ENCODE assay signal across 10 mouse cellular contexts in genomic region chr1:133891489-133891888, GRCm38 (mm10). TPM values are rescaled to one million over a fixed set of nuclear protein-coding genes. Genes with fewer than 3 reads are reported as not detected.
DNase-seq lines count a peak whose midpoint lies in the region; ATAC-seq lines count a peak whose summit lies in the region.
"Had no signal": no experiment of that assay in that cellular context is flagged by ENCODE, and none has a peak within 500 bp of the region (broad histone marks: within the 10 kb centered on the region; RNA-seq: fewer than 3 reads in every experiment).

No protein-coding gene starts in this region.

- peaks cover 72% of the 10 kb centered on the region for H3K4me1 ChIP-seq in midbrain, embryonic 10.5 days
- H3K4me1 ChIP-seq in midbrain, embryonic 11.5 days (ENCODE audit: control insufficient read depth, insufficient read depth, low read length) = peaks cover 32% of the 10 kb centered on the region
- peaks cover 64% of the 10 kb centered on the region for H3K4me1 ChIP-seq in kidney, embryonic 16.5 days (ENCODE audit: insufficient read depth, low read length)

- H3K4me3 ChIP-seq in midbrain, embryonic 10.5 days = no peak overlapping the region
- no peak overlapping the region for H3K4me3 ChIP-seq in midbrain, embryonic 11.5 days (ENCODE audit: low read depth, low read length)
- no peak overlapping the region for H3K4me3 ChIP-seq in kidney, embryonic 16.5 days (ENCODE audit: low read length)

- no peaks in the 10 kb centered on the region for H3K9me3 ChIP-seq in midbrain, embryonic 10.5 days (replicated peaks)
- H3K9me3 ChIP-seq in midbrain, embryonic 11.5 days (ENCODE audit: control insufficient read depth, low read length) = no peaks in the 10 kb centered on the region
- no peaks in the 10 kb centered on the region for H3K9me3 ChIP-seq in kidney, embryonic 16.5 days (ENCODE audit: low read length)

- no peak for DNase-seq in midbrain, embryonic 10.5 days (ENCODE audit: low spot score)
- no peak for DNase-seq in midbrain, embryonic 11.5 days (ENCODE audit: low spot score, missing footprints)
- DNase-seq in heart, adult 9 months (ENCODE audit: low spot score in 2 of 2) = peak; percentile 64 to 83
- DNase-seq in lung, postnatal 4 days = peak; percentile 62 to 72
- DNase-seq in frontal cortex, postnatal 25 days (ENCODE audit: low spot score in 2 of 2) = no peak
- DNase-seq in layer of hippocampus, adult 8-10 months (ENCODE audit: low spot score in 2 of 2) = no peak
- no peak for DNase-seq in thymus, postnatal 0 days (ENCODE audit: low spot score)

- peak overlapping the region; percentile 47; the same call in 1 of the 2 replicates for H3K27ac ChIP-seq in midbrain, embryonic 10.5 days (replicated peaks)
- no peak overlapping the region for H3K27ac ChIP-seq in midbrain, embryonic 11.5 days (ENCODE audit: low read depth, low read length)
- H3K27ac ChIP-seq in kidney, embryonic 16.5 days (ENCODE audit: low read length) = peak overlapping the region; percentile 73; the same call in 1 of the 2 replicates

- H3K9ac ChIP-seq in midbrain, embryonic 11.5 days (ENCODE audit: low read length) = no peak overlapping the region
- no peak overlapping the region for H3K9ac ChIP-seq in kidney, embryonic 16.5 days (replicated peaks; ENCODE audit: low read length)

- no peak overlapping the region for H3K4me2 ChIP-seq in midbrain, embryonic 11.5 days
- H3K4me2 ChIP-seq in kidney, embryonic 16.5 days (replicated peaks; ENCODE audit: low read depth, low read length) = no peak overlapping the region

- no peak for ATAC-seq in midbrain, embryonic 11.5 days (ENCODE audit: low FRiP score)
- ATAC-seq in kidney, embryonic 16.5 days (ENCODE audit: low FRiP score, low TSS enrichment) = peak; percentile 16; the same call in 1 of the 2 replicates

- H3K27me3 ChIP-seq in midbrain, embryonic 10.5 days (ENCODE audit: low read depth, poor library complexity, severe bottlenecking) = peaks cover 39% of the 10 kb centered on the region
- H3K27me3 ChIP-seq in midbrain, embryonic 11.5 days (ENCODE audit: control insufficient read depth, insufficient read depth, low read length) = no peaks in the 10 kb centered on the region; the same call in 1 of the 2 replicates
- no peaks in the 10 kb centered on the region for H3K27me3 ChIP-seq in kidney, embryonic 16.5 days (ENCODE audit: insufficient read depth, low read length)

- no peaks in the 10 kb centered on the region for H3K36me3 ChIP-seq in midbrain, embryonic 10.5 days
- H3K36me3 ChIP-seq in midbrain, embryonic 11.5 days (ENCODE audit: control insufficient read depth, insufficient read depth, low read length) = no peaks in the 10 kb centered on the region
- H3K36me3 ChIP-seq in kidney, embryonic 16.5 days (ENCODE audit: insufficient read depth, low read length) = no peaks in the 10 kb centered on the region

- WGBS in midbrain, embryonic 10.5 days = 51% methylated on average over 5 of the region's 5 CpGs
- WGBS in midbrain, embryonic 11.5 days = 32% methylated on average over 5 of the region's 5 CpGs
- WGBS in kidney, embryonic 16.5 days = 23% methylated on average over 5 of the region's 5 CpGs

RNA-seq across cellular contexts. Expression of gene Optc, which starts 16.3 kb away (rescaled TPM):
- polyA plus RNA-seq in midbrain, embryonic 10.5 days (2016; fragmentation: Nextera tagmentation; extraction: Ambion mirVana) = 0.86 and 1.7 TPM in 2 replicates
- polyA plus RNA-seq in midbrain, embryonic 11.5 days (2014; fragmentation: Nextera tagmentation; extraction: Ambion mirVana) = 1.6 and 1.9 TPM in 2 replicates
- 0.18 and 0.47 TPM in 2 replicates for polyA plus RNA-seq in kidney, embryonic 16.5 days (2015; fragmentation: Nextera tagmentation; extraction: Ambion mirVana)
- total RNA-seq in layer of hippocampus, adult 8-10 months (2022) = under 1 TPM; 0.21 to 0.67 (median 0.53) TPM
- 0.12 and 0.42 TPM in 2 replicates for polyA plus RNA-seq in thymus, postnatal 0 days (2015; fragmentation: Nextera tagmentation; extraction: Ambion mirVana)
- total RNA-seq: gastrocnemius, postnatal 36 days had no signal

RNA-seq across cellular contexts. Expression of gene Prelp, which starts 29.7 kb away (rescaled TPM):
- 0.31 and 0.67 TPM in 2 replicates for polyA plus RNA-seq in midbrain, embryonic 10.5 days (2016; fragmentation: Nextera tagmentation; extraction: Ambion mirVana)
- polyA plus RNA-seq in midbrain, embryonic 11.5 days (2014; fragmentation: Nextera tagmentation; extraction: Ambion mirVana) = 1.1 and 1.7 TPM in 2 replicates
- polyA plus RNA-seq in kidney, embryonic 16.5 days (2015; fragmentation: Nextera tagmentation; extraction: Ambion mirVana) = 2.1 and 2.6 TPM in 2 replicates
- 10 to 100 TPM; 18.3 to 22.9 (median 20.2) TPM for total RNA-seq in layer of hippocampus, adult 8-10 months (2022)
- polyA plus RNA-seq in thymus, postnatal 0 days (2015; fragmentation: Nextera tagmentation; extraction: Ambion mirVana) = 1.1 and 1.6 TPM in 2 replicates
- total RNA-seq: MEL had no signal

Comparison
In these comparisons a context has a peak if more than half of its experiments do, and no peak if none do; other contexts are left out.
1. DNase-seq: peak in heart, adult 9 months (2 of 2) and lung, postnatal 4 days (2 of 2); none in midbrain, embryonic 10.5 days (single experiment), midbrain, embryonic 11.5 days (single experiment), frontal cortex, postnatal 25 days (0 of 2), layer of hippocampus, adult 8-10 months (0 of 2) and thymus, postnatal 0 days (single experiment).